Mouse (Mus musculus) ES-Bruce4 (cell line): ENCODE measurements at regions not wholly inside any gene's neighbourhood (a gene's known extent, or its start where the extent isn't known, plus 50 kb on each side); places are given as distances from the start of the nearest gene placed in this dataset.

Experiments
- CTCF ChIP-seq: IDR thresholded peaks from one replicate; pipeline ENCODE4 v1.8.1; 2011; ENCODE audit warnings: low read depth, low read length
- EP300 ChIP-seq: IDR thresholded peaks from 2 replicates; pipeline ENCODE4 v1.6.1; 2011; ENCODE audit warnings: low read depth, low read length; ENCODE audit not compliant: insufficient read depth
- POLR2A ChIP-seq: IDR thresholded peaks from one replicate; pipeline ENCODE4 v1.8.1; 2011; ENCODE audit warnings: low read length; ENCODE audit not compliant: insufficient read depth

DNA sequence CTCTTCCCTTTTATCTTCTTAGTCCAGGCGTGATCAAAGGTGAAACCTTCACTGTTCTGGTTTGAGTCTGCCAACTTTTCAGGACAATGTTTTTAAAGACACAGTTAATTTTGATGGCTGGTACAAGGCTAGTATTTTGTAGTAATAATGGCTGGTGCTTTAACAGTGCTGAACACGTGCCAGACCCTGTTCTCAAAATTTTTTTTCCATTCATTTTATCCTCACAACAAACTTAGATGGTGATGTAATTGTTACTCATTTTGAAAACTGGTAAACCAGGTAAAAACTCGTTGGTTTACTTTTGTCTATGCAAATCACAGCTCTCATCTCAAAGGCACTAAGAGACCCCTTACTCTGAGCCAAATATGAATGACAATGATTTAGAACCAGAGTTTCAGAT lies 171.8 kb upstream of the Slc7a14 start:
- no peak for TF ChIP-seq POLR2A
- no peak for TF ChIP-seq CTCF
- TF ChIP-seq EP300: no peak
